Mouse (Mus musculus): Measurements from ENCODE around the gene Qsox2.
A peak's percentile ranks its signal among the peaks of the same experiment; 100 is the strongest.

Gene Qsox2

GRCm38 (mm10) chr2:26237290-26237782 lies at the start of gene Qsox2:
Gene Qsox2 (minus strand): TSS chr2:26237525.
- peak; percentile 91 to 93 for DNase-seq

GRCm38 (mm10) chr2:26286391-26286790 lies 49.1 kb upstream of the Qsox2 start:
- DNase-seq = no peak

- no peak for DNase-seq
Measured at GRCm38 (mm10) chr2:26285804-26286203, 48.5 kb upstream of the Qsox2 start.

- no peak for DNase-seq
Measured at GRCm38 (mm10) chr2:26280594-26280993, 43.3 kb upstream of the Qsox2 start.

- no peak for DNase-seq
Measured at GRCm38 (mm10) chr2:26279712-26280111, 42.4 kb upstream of the Qsox2 start.

- DNase-seq = peak in 1 of 2 experiments; percentile 7
Measured at GRCm38 (mm10) chr2:26273611-26274010, 36.3 kb upstream of the Qsox2 start.

- no peak for DNase-seq
Measured at GRCm38 (mm10) chr2:26268216-26268615, 30.9 kb upstream of the Qsox2 start.

- DNase-seq = no peak
Measured at GRCm38 (mm10) chr2:26266066-26266742, 28.9 kb upstream of the Qsox2 start.

GRCm38 (mm10) chr2:26265095-26265494 lies 27.8 kb upstream of the Qsox2 start:
- DNase-seq = no peak

GRCm38 (mm10) chr2:26264646-26265045 lies 27.3 kb upstream of the Qsox2 start:
- DNase-seq = no peak

- no peak for DNase-seq
Measured at GRCm38 (mm10) chr2:26257315-26258096, 20.2 kb upstream of the Qsox2 start.

- no peak for DNase-seq
Measured at GRCm38 (mm10) chr2:26254816-26255215, 17.5 kb upstream of the Qsox2 start.

- DNase-seq = no peak
Measured at GRCm38 (mm10) chr2:26252514-26253206, 15.3 kb upstream of the Qsox2 start.

- DNase-seq = no peak
Measured at GRCm38 (mm10) chr2:26247531-26247930, 10.2 kb upstream of the Qsox2 start.

- no peak for DNase-seq
Measured at GRCm38 (mm10) chr2:26240841-26241240, 3.5 kb upstream of the Qsox2 start.

GRCm38 (mm10) chr2:26240330-26240729 lies 3.0 kb upstream of the Qsox2 start:
- DNase-seq = no peak

- no peak for DNase-seq
Measured at GRCm38 (mm10) chr2:26236681-26237289, 540 bp downstream of the Qsox2 start.

GRCm38 (mm10) chr2:26234771-26235170 lies 2.6 kb downstream of the Qsox2 start:
- no peak for DNase-seq

GRCm38 (mm10) chr2:26234253-26234652 lies 3.1 kb downstream of the Qsox2 start:
- no peak for DNase-seq

GRCm38 (mm10) chr2:26231366-26231765 lies 6.0 kb downstream of the Qsox2 start:
- DNase-seq = no peak

GRCm38 (mm10) chr2:26230253-26230652 lies 7.1 kb downstream of the Qsox2 start:
- no peak for DNase-seq

GRCm38 (mm10) chr2:26227788-26228187 lies 9.5 kb downstream of the Qsox2 start:
- peak; percentile 13 to 20 for DNase-seq

- no peak for DNase-seq
Measured at GRCm38 (mm10) chr2:26225242-26225641, 12.1 kb downstream of the Qsox2 start.

Measured in B cell, adult 2 months (primary cell).